Mouse (Mus musculus): ENCODE measurements around the gene Plekhh1.

Gene Plekhh1

GRCm38 (mm10) chr12:79070736-79071333, 41.9 kb downstream of the Plekhh1 start:
- DNase-seq (ENCODE audit: low spot score in 2 of 2) = no peak

- DNase-seq (ENCODE audit: low spot score in 2 of 2) = no peak
These were observed 43.6 kb downstream of the Plekhh1 start for GRCm38 (mm10) chr12:79072576-79072975.

- DNase-seq (ENCODE audit: low spot score in 2 of 2) = no peak
These were observed 44.4 kb downstream of the Plekhh1 start for GRCm38 (mm10) chr12:79073362-79073761.

- peak; percentile 82 to 90 for DNase-seq (ENCODE audit: low spot score in 2 of 2)
These were observed 60.3 kb downstream of the Plekhh1 start, which contains the start of gene Pigh for GRCm38 (mm10) chr12:79089182-79089812. Pigh (minus strand) TSS chr12:79089651.

- peak; percentile 73 to 83 for DNase-seq (ENCODE audit: low spot score in 2 of 2)
These were observed 63.6 kb downstream of the Plekhh1 start for GRCm38 (mm10) chr12:79092569-79092968.

GRCm38 (mm10) chr12:79097106-79097752, 68.3 kb downstream of the Plekhh1 start:
- peak in 1 of 2 experiments; percentile 9 for DNase-seq (ENCODE audit: low spot score in 2 of 2)

- no peak for DNase-seq (ENCODE audit: low spot score in 2 of 2)
These were observed 74.8 kb downstream of the Plekhh1 start for GRCm38 (mm10) chr12:79103773-79104172.

- no peak for DNase-seq (ENCODE audit: low spot score in 2 of 2)
These were observed 75.6 kb downstream of the Plekhh1 start for GRCm38 (mm10) chr12:79104544-79104943.

GRCm38 (mm10) chr12:79105312-79105711, 76.3 kb downstream of the Plekhh1 start:
- DNase-seq (ENCODE audit: low spot score in 2 of 2) = no peak

- no peak for DNase-seq (ENCODE audit: low spot score in 2 of 2)
These were observed 90.0 kb downstream of the Plekhh1 start for GRCm38 (mm10) chr12:79118991-79119390.

- no peak for DNase-seq (ENCODE audit: low spot score in 2 of 2)
These were observed 93.9 kb downstream of the Plekhh1 start for GRCm38 (mm10) chr12:79122820-79123219.

GRCm38 (mm10) chr12:79130299-79131177, 101.6 kb downstream of the Plekhh1 start, which contains the start of gene Arg2:
Arg2 (plus strand) TSS chr12:79130777.
- peak; percentile 58 to 80 for DNase-seq (ENCODE audit: low spot score in 2 of 2)

Data from urinary bladder, postnatal 36 days (tissue).